Mouse (Mus musculus): ENCODE data around the gene Crhr1. TPM values are rescaled to one million over a fixed set of nuclear protein-coding genes. Genes with fewer than 3 reads are reported as not detected.

Gene Crhr1
- polyA plus RNA-seq, 1 experiment from 2014 or later: 7.3 TPM

GRCm38 (mm10) chr11:104154332-104154731 lies 21.7 kb downstream of the Crhr1 start:
- no peaks in the 10 kb centered on the region for H3K9me3 ChIP-seq (ENCODE audit: control insufficient read depth, low read length)
- 44% methylated on average over 4 of the region's 4 CpGs for WGBS
- H3K9ac ChIP-seq: no peak overlapping the region
- H3K4me1 ChIP-seq (replicated peaks; ENCODE audit: control insufficient read depth, insufficient read depth, low read length): peaks cover 31% of the 10 kb centered on the region
- H3K27ac ChIP-seq: no peak overlapping the region
- DNase-seq (ENCODE audit: low spot score) (no peak), ATAC-seq (ENCODE audit: low FRiP score) (no peak)
- no peaks in the 10 kb centered on the region for H3K27me3 ChIP-seq (ENCODE audit: control insufficient read depth, insufficient read depth, low read length)
- H3K4me3 ChIP-seq (replicated peaks; ENCODE audit: low read length): no peak overlapping the region
- no peak overlapping the region for H3K4me2 ChIP-seq (replicated peaks)
- no peaks in the 10 kb centered on the region for H3K36me3 ChIP-seq (replicated peaks; ENCODE audit: control insufficient read depth, insufficient read depth)

DNA sequence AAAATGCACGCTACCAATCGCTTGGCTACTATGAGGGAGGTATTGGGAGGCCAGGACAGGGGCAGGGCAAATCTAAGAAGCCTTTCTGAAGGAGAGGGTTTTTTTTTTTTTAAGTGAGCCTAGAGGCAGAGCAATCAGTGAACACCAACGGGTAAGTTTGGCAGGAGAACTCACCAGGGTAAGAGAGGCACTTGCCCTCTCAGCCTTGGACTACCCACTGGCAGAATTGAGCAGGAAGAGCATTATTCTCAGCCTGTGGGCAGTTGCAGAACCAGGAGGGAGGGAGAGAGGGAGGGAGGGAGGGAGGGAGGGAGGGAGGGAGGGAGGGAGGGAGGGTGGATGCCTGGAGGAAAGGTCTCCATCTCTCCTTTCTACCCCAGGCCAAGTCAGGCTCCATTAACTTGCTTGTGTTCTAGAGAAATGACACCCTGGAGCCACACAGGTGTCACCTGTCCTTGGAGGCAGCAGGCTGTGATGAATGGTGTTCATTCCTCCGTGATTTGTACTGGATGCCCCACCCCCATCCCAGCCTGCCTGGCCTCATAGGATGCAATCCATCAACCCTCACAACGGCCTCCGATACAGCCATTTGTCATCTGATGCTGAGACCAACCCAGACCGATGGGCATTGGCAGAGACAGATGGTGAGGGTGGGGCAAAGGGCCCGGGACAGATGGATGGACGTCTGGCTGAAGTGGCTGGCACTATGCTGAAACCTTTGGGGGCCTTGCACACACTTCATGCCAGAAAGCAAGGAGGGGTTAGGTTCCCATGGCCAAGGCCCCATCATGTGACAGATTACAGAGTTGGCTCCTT lies 22.4 kb downstream of the Crhr1 start:
- Histone ChIP-seq H3K4me1 (replicated peaks; ENCODE audit: control insufficient read depth, insufficient read depth, low read length) (peaks cover 31% of the 10 kb centered on the region), H3K4me2 (replicated peaks) (no peak overlapping the region), H3K4me3 (replicated peaks; ENCODE audit: low read length) (no peak overlapping the region), H3K36me3 (replicated peaks; ENCODE audit: control insufficient read depth, insufficient read depth) (no peaks in the 10 kb centered on the region), H3K9me3 (ENCODE audit: control insufficient read depth, low read length) (no peaks in the 10 kb centered on the region), H3K27me3 (ENCODE audit: control insufficient read depth, insufficient read depth, low read length) (no peaks in the 10 kb centered on the region), H3K27ac (no peak overlapping the region), H3K9ac (no peak overlapping the region)
- DNase-seq (ENCODE audit: low spot score) (peak; percentile 44), ATAC-seq (ENCODE audit: low FRiP score) (peak; percentile 42)
- WGBS: 27% methylated on average over 9 of the region's 9 CpGs

DNA sequence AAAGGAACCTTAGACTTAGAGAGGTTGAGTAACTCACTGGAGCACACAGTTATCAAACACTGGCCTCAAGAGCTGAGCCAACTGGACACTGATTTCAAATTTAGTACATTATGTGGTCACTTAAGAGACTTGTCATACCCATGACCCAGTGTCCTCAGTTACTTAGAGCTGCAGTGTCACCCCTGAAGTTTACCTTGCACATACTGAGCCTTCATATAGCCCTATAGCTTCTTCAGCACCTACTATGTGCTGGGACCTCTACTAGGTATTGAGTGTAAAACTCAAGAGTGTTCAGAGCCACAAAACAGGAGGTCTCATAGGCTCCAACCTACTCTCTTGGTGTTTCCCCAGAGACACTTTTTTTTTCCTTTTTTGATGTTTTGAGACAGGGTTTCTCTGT lies 23.2 kb downstream of the Crhr1 start:
- Histone ChIP-seq H3K27me3 (ENCODE audit: control insufficient read depth, insufficient read depth, low read length) (no peaks in the 10 kb centered on the region), H3K4me2 (replicated peaks) (no peak overlapping the region), H3K4me3 (replicated peaks; ENCODE audit: low read length) (no peak overlapping the region), H3K27ac (no peak overlapping the region), H3K9me3 (ENCODE audit: control insufficient read depth, low read length) (no peaks in the 10 kb centered on the region), H3K36me3 (replicated peaks; ENCODE audit: control insufficient read depth, insufficient read depth) (no peaks in the 10 kb centered on the region), H3K4me1 (replicated peaks; ENCODE audit: control insufficient read depth, insufficient read depth, low read length) (peaks cover 31% of the 10 kb centered on the region), H3K9ac (no peak overlapping the region)
- no peak for DNase-seq (ENCODE audit: low spot score)
- no peak for ATAC-seq (ENCODE audit: low FRiP score)

DNA sequence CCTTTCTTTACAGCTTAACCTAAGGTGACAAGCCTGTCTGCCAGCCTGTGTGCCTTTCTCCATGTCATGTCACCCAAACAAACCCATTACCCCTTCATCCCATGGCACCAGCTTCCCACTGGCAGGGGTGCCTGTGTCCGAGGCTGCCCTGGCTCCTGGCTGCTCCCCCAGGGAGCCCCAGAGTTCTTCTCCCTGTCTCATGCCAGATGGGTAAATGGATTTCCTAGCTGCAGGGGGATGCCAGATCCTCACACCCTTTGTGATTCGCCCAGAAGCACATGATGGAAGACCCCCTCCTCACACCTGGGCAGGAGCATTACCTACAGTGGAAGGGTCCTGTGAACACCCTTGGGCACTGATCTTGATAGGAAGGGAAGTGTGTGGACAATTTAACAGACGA lies 23.7 kb downstream of the Crhr1 start:
- Histone ChIP-seq H3K27ac (no peak overlapping the region), H3K4me1 (replicated peaks; ENCODE audit: control insufficient read depth, insufficient read depth, low read length) (peaks cover 28% of the 10 kb centered on the region), H3K36me3 (replicated peaks; ENCODE audit: control insufficient read depth, insufficient read depth) (no peaks in the 10 kb centered on the region)

DNA sequence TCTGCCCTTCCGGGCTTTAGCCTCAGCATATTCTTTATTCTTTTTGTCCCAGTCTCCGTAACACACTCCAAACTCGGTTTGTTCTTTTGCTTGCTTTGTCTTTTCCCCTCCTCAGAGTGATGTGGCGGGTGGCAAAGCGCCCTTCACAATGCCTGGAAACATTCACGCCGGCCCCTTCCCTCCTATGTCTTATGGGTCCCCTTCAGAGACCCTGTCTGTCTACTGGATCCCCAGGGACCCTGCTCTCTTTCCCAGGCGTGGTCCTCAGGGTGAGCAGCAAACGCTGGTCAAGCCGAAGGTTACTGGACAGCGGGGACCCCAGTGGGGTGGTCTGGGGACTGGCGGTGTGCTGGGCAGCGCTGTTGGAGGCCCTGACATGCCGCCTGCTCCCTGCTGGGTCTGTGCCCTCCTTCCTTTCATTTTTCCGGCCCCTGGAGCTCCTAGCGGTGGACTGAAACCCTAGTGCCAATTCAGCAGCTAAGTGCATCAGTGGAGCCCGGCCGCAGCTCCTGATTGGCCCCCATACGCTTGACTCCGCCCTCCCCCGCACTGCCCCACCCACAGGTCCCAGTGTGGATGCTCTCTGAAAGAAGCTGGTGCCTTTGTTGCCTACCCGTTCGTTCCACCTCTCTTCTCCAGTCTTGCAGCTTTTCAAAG lies 25.1 kb downstream of the Crhr1 start:
- Histone ChIP-seq H3K4me2 (replicated peaks) (peak overlapping the region; percentile 73), H3K4me3 (replicated peaks; ENCODE audit: low read length) (peak overlapping the region; percentile 37), H3K27ac (peak overlapping the region; percentile 94), H3K27me3 (ENCODE audit: control insufficient read depth, insufficient read depth, low read length) (no peaks in the 10 kb centered on the region), H3K36me3 (replicated peaks; ENCODE audit: control insufficient read depth, insufficient read depth) (no peaks in the 10 kb centered on the region), H3K9ac (peak overlapping the region; percentile 75), H3K4me1 (replicated peaks; ENCODE audit: control insufficient read depth, insufficient read depth, low read length) (peaks cover 22% of the 10 kb centered on the region), H3K9me3 (ENCODE audit: control insufficient read depth, low read length) (no peaks in the 10 kb centered on the region)
- 3% methylated on average over 23 of the region's 23 CpGs for WGBS
- ATAC-seq (ENCODE audit: low FRiP score) (peak; percentile 93), DNase-seq (ENCODE audit: low spot score) (peak; percentile 83)

More for the DNA sequence above, 23.7 kb downstream of the Crhr1 start:
- no peaks in the 10 kb centered on the region for H3K27me3 ChIP-seq (ENCODE audit: control insufficient read depth, insufficient read depth, low read length)
- ATAC-seq (ENCODE audit: low FRiP score) (no peak), DNase-seq (ENCODE audit: low spot score) (no peak)
- H3K9ac ChIP-seq: no peak overlapping the region
- H3K4me2 ChIP-seq (replicated peaks): no peak overlapping the region
- no peaks in the 10 kb centered on the region for H3K9me3 ChIP-seq (ENCODE audit: control insufficient read depth, low read length)
- no peak overlapping the region for H3K4me3 ChIP-seq (replicated peaks; ENCODE audit: low read length)
- WGBS: 54% methylated on average over 3 of the region's 3 CpGs

DNA sequence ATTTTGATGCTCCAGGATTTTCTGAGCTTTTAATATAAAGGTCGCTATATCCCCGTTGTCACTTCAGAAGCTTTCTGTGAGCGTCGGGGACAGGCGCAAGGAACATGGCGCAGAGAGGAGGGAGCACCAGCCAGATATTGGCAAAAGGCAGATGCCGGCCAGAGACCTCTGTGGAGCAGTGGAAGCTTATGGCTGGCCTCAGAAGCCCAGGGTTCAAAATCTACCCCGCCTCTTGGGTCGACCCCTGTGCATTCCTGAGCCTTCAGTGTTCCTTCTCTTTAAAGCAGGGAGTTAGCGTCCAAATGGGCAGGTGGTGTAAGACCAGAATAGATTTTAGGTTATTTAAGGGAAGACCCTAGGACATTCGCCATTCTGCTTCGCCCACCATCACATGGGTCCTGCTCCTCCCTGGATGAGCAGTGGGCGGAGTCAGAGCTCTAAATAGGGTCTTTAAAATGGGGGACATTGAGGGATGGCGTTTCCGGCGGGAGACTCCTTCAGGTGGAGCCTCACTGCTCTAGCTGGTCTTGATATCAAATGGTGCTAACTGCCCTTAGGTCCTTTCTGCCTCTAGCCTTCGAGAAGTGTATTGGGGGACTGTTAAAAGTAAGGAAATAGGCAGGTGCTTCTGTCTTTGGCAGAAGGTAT lies 25.7 kb downstream of the Crhr1 start:
- peak overlapping the region; percentile 94 for H3K27ac ChIP-seq
- H3K9me3 ChIP-seq (ENCODE audit: control insufficient read depth, low read length): no peaks in the 10 kb centered on the region
- peak overlapping the region; percentile 75 for H3K9ac ChIP-seq
- 4% methylated on average over 17 of the region's 17 CpGs for WGBS
- peak overlapping the region; percentile 37 for H3K4me3 ChIP-seq (replicated peaks; ENCODE audit: low read length)
- H3K36me3 ChIP-seq (replicated peaks; ENCODE audit: control insufficient read depth, insufficient read depth): no peaks in the 10 kb centered on the region
- peak; percentile 53 for DNase-seq (ENCODE audit: low spot score)
- H3K4me1 ChIP-seq (replicated peaks; ENCODE audit: control insufficient read depth, insufficient read depth, low read length): peaks cover 22% of the 10 kb centered on the region
- peak overlapping the region; percentile 73 for H3K4me2 ChIP-seq (replicated peaks)
- ATAC-seq (ENCODE audit: low FRiP score): peak; percentile 29; the same call in 1 of the 2 replicates
- H3K27me3 ChIP-seq (ENCODE audit: control insufficient read depth, insufficient read depth, low read length): no peaks in the 10 kb centered on the region

- Histone ChIP-seq H3K4me3 (replicated peaks; ENCODE audit: low read length) (no peak overlapping the region), H3K36me3 (replicated peaks; ENCODE audit: control insufficient read depth, insufficient read depth) (no peaks in the 10 kb centered on the region), H3K27me3 (ENCODE audit: control insufficient read depth, insufficient read depth, low read length) (no peaks in the 10 kb centered on the region), H3K9me3 (ENCODE audit: control insufficient read depth, low read length) (no peaks in the 10 kb centered on the region), H3K27ac (no peak overlapping the region), H3K4me2 (replicated peaks) (no peak overlapping the region), H3K9ac (no peak overlapping the region), H3K4me1 (replicated peaks; ENCODE audit: control insufficient read depth, insufficient read depth, low read length) (peaks cover 22% of the 10 kb centered on the region)
- 77% methylated on average over 4 of the region's 4 CpGs for WGBS
- no peak for ATAC-seq (ENCODE audit: low FRiP score)
- no peak for DNase-seq (ENCODE audit: low spot score)
Measured at GRCm38 (mm10) chr11:104159769-104160272, 27.2 kb downstream of the Crhr1 start.

DNA sequence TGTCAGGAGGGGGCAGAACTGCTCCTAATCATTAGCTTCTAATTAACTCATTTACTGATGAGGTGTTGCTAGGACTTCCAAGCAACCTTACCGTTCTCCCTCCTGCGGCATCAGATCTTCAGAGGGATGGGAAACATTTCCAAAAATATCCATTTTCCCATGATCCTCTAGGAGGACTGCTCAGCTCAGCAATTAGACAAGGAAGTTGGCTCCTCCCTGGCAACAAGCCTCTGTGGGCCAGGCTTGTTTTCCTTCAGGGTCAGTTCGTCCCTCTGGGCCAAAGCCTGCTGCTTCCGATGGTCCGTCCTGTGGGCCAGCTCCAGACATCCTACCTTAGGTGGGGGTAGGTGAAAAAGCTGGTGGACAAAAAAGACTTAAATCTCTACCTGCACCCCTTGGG lies 28.5 kb downstream of the Crhr1 start:
- Histone ChIP-seq H3K27ac (no peak overlapping the region), H3K4me2 (replicated peaks) (no peak overlapping the region), H3K9me3 (ENCODE audit: control insufficient read depth, low read length) (no peaks in the 10 kb centered on the region), H3K4me3 (replicated peaks; ENCODE audit: low read length) (no peak overlapping the region), H3K9ac (no peak overlapping the region), H3K27me3 (ENCODE audit: control insufficient read depth, insufficient read depth, low read length) (no peaks in the 10 kb centered on the region), H3K36me3 (replicated peaks; ENCODE audit: control insufficient read depth, insufficient read depth) (no peaks in the 10 kb centered on the region), H3K4me1 (replicated peaks; ENCODE audit: control insufficient read depth, insufficient read depth, low read length) (peaks cover 22% of the 10 kb centered on the region)
- DNase-seq (ENCODE audit: low spot score) (no peak), ATAC-seq (ENCODE audit: low FRiP score) (no peak)
- WGBS: 74% methylated on average over 5 of the region's 5 CpGs

DNA sequence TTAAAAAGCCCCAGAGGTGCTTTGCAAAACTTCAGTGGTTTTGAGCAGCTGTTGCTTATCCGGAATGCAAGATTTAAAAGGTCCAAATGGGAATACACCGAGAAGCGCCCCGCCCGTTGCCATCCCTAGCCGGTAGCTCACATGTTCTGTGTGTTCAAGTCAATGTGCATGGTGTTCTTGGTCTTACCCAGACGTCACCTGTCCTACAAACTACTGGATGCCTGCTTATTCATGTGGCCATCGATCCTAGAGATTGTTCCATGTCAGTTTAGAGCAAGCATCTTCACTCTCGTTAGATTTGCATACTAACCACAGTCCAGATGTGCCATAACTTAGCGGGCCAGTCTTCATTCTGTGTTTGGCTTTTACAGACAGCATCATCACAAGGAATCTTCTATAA lies 31.6 kb downstream of the Crhr1 start:
- Histone ChIP-seq H3K9ac (no peak overlapping the region), H3K4me3 (replicated peaks; ENCODE audit: low read length) (no peak overlapping the region), H3K9me3 (ENCODE audit: control insufficient read depth, low read length) (no peaks in the 10 kb centered on the region), H3K27ac (no peak overlapping the region), H3K4me1 (replicated peaks; ENCODE audit: control insufficient read depth, insufficient read depth, low read length) (0 out of 2 replicates have a peak, but pooled peaks cover under 1% of the 10 kb centered on the region), H3K36me3 (replicated peaks; ENCODE audit: control insufficient read depth, insufficient read depth) (no peaks in the 10 kb centered on the region), H3K4me2 (replicated peaks) (no peak overlapping the region), H3K27me3 (ENCODE audit: control insufficient read depth, insufficient read depth, low read length) (no peaks in the 10 kb centered on the region)
- DNase-seq (ENCODE audit: low spot score) (no peak), ATAC-seq (ENCODE audit: low FRiP score) (no peak)
- WGBS: 91% methylated on average over 10 of the region's 10 CpGs

Measured in hindbrain, embryonic 14.5 days (tissue).